Mouse (Mus musculus) myocyte (in vitro differentiated cells): ENCODE results near the gene Prss28.

Experiments
- POLR2A ChIP-seq: IDR thresholded peaks from one replicate; pipeline ENCODE4 v1.6.1; 2011; ENCODE audit warnings: low read depth, mild to moderate bottlenecking, control low read depth, moderate library complexity; ENCODE audit not compliant: insufficient read length
- REST ChIP-seq: IDR thresholded peaks from one replicate; pipeline ENCODE4 v1.6.1; 2011; ENCODE audit warnings: mild to moderate bottlenecking, control low read depth, moderate library complexity; ENCODE audit not compliant: insufficient read depth, insufficient read length
- USF1 ChIP-seq: IDR thresholded peaks from one replicate; pipeline ENCODE4 v1.6.1; 2011; ENCODE audit warnings: low read depth, mild to moderate bottlenecking, control low read depth, moderate library complexity

DNA sequence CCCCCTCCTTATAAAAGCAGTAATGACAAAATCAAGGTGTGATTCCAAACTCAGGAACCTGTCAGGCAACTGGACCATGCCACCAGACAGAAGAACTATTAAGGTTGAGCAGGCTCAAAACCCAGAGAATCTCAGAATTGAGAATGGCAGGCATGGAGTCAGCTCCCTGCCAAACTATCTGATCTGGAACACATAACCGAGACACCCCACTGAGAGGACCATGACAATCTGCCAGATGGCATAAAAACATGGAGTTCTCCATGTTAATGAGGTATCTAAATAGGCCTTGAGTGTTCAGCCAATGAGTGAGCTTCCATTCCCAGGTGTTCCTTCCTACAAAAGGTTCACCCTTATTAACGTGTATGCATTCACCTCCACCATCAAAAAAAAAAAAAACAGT lies 52.8 kb downstream of the Prss28 start:
- no peak for TF ChIP-seq POLR2A
- TF ChIP-seq REST: no peak
- TF ChIP-seq USF1: no peak
